Mouse (Mus musculus) layer of hippocampus, adult 11-12 months (tissue): ENCODE results near the gene Vmn2r96.
"Not testable (repeated sequence)": the region's sequence is repeated elsewhere in the genome, so short reads cannot be mapped to it uniquely, and the experiment has no call there.

Experiments
- DNase-seq: peaks from one replicate; pipeline ENCODE4 v3.0.0; 2022; ENCODE audit warnings: low spot score

Gene Vmn2r96

DNA sequence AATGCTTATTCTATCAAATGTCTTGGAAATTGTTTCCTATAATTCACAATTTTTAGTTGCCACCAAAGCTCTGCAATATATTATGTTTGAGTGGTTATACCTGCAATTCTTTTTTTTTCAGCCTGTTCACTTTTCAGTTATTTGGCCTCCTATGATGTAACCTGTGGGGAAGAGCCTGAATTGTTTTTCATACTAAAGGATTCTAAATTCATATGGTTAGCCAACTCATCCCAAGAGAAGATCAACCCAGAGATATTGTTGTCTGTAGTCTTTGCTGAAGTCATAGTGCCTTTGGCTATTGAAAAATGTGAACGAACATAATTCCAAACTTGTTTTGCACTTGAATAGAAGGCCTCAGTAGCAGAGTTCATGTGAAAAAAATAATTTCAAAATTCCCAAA lies at the start of gene Vmn2r96:
Vmn2r96 (plus strand) TSS at position 301 of the 400 bp plus-strand sequence.
- not testable (repeated sequence) for DNase-seq

- no peak for DNase-seq
Measured at GRCm38 (mm10) chr17:18523371-18523770, 49.6 kb upstream of the Vmn2r96 start.

- no peak for DNase-seq
Measured at GRCm38 (mm10) chr17:18523991-18524390, 49.0 kb upstream of the Vmn2r96 start.

DNA sequence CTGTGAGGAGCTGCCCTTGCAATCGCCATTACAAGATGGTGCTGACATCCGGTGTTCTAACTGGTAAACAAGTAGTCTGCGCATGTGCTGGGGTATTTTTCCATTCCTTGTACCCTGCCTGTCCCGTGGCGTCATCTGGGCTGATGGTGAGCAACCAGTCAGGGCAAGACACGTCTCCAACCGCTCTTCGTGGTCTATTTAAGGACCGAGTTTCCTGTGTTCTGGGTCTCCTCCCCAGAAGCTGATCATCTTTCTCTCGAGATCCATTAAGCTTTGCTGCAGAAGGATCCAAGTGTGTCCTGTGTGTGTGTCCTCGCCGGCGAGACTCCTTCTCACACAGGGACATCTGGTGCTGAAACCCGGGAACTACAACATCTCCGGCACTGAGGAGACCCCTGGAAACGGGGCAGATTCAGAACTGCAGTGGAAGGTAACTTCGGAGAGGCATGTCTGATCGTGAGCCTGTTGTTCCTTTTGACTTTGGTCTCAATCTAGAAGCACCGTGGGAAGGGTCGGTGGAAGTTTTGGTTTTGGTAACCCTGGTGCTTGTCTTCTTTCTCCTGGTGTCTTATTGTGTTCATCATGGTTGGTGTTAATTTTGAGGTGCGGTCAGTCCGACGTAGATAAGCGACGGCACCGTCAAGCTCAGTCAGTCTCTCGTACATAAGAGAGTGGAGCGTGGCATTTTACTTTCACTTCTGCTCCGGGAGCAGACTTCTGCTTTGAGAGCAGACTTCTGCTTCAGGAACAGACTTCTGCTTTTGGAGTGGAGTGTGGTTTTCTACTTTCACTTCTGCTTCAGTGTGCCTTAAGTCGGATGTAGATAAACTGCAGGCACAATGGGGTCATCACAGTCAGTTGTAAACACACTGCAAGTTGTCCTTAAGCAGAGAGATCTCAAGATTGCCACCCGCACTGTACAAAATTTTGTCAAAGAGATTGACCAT lies 14.5 kb upstream of the Vmn2r96 start:
- DNase-seq: not testable (repeated sequence)

DNA sequence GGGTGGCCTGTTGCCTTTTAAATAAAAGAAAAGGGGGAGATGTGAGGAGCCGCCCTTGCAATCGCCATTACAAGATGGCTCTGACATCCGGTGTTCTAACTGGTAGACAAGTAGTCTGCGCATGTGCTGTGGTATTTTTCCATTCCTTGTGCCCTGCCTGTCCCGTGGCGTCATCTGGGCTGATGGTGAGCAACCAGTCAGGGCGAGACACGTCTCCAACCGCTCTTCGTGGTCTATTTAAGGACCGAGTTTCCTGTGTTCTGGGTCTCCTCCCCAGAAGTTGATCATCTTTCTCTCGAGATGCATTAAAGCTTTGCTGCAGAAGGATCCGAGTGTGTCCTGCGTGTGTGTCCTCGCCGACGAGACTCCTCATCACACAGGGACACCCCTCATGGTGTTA lies 6.8 kb upstream of the Vmn2r96 start:
- DNase-seq: not testable (repeated sequence)

DNA sequence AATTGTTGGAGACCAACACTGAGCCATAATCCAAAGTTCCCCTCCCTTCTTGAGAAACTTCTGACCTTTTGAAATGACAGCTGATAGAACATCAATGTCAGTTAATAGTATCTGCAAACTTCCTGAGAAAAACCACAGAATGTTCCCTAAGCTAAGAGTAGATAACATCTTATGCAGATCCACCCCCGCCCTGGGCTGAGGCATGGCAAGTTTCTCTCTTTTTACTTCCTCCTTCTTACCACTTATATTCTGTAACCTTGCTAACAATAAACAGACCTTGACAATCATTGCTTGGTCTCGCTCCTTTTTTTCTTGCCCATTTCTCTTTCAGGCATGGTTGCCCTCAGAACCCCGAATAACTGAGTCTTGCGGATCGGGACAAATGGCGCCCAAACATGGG lies 42.2 kb downstream of the Vmn2r96 start:
- DNase-seq: not testable (repeated sequence)

GRCm38 (mm10) chr17:18626532-18626931 lies 53.6 kb downstream of the Vmn2r96 start:
- DNase-seq: no peak
